Mouse (Mus musculus) R1 (cell line): ENCODE data around the gene Zscan25.
"Not testable (repeated sequence)": the region's sequence is repeated elsewhere in the genome, so short reads cannot be mapped to it uniquely, and the experiment has no call there.

Experiments used
- DNase-seq: peaks from one replicate; pipeline ENCODE4 v3.0.0-alpha.2; 2018; ENCODE audit warnings: low read depth, low spot score

Zscan25 gene

GRCm38 (mm10) chr5:145280371-145281143, at the start of gene Zscan25:
TSS of gene Zscan25 (plus strand) at chr5:145280500.
- peak; percentile 98 for DNase-seq

DNA sequence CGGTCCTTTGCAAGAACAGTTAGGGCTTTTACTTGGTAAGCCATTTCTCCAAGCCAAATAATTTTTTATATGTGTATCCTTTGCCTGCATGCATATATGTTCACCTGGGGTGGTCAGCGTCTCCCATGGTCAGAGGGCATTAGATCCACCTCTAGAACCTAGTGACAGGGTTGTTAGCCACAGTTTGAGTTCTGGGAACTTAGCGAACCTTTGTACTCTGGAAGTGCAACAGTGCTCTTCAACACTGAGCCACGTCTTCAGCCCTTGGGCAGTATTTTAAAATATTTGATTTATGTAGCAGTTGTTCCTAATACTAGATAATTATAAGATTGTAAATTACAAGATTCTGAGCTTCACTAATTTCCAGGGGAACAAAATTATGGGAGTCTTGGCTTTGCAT, 49.7 kb upstream of the Zscan25 start:
- no peak for DNase-seq

- DNase-seq: peak; percentile 97
These were observed 48.9 kb upstream of the Zscan25 start, which contains the start of gene Zfp655 for GRCm38 (mm10) chr5:145231367-145231871. TSS of gene Zfp655 (plus strand) at chr5:145231715.

GRCm38 (mm10) chr5:145231893-145232411, 48.3 kb upstream of the Zscan25 start:
- peak; percentile 41 for DNase-seq

GRCm38 (mm10) chr5:145234636-145235035, 45.7 kb upstream of the Zscan25 start:
- DNase-seq: peak; percentile 72

GRCm38 (mm10) chr5:145249520-145249919, 30.8 kb upstream of the Zscan25 start:
- DNase-seq: no peak

DNA sequence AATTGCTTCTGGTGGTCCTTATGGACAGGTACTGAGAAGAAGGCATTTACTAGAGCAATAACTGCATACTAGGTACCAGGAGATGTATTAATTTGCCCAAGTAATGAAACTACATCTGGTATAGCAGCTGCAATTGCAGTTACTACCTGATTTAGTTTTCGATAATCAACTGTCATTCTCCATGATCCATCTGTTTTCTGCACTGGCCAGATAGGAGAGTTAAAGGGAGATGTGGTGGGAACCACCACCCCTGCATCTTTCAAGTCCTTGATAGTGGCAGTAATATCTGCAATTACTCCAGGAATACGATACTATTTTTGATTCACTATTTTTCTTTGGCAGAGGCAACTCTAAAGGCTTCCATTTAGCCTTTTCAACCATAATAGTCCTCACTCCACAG, 6.7 kb upstream of the Zscan25 start:
- DNase-seq: not testable (repeated sequence)

GRCm38 (mm10) chr5:145279948-145280347, 352 bp upstream of the Zscan25 start:
- no peak for DNase-seq

- DNase-seq: no peak
These were observed 8.1 kb downstream of the Zscan25 start for GRCm38 (mm10) chr5:145288382-145288781.

DNA sequence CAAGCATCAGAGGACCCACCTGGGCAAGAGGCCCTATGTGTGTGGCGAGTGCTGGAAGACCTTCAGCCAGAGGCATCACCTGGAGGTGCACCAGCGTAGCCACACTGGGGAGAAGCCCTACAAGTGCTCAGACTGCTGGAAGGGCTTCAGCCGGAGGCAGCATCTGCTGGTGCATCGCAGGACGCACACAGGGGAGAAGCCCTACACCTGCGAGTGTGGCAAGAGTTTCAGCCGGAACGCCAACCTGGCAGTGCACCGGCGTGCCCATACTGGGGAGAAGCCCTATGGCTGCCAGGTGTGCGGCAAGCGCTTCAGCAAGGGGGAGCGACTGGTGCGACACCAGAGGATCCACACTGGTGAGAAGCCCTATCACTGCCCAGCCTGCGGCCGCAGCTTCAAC, 10.4 kb downstream of the Zscan25 start:
- no peak for DNase-seq

GRCm38 (mm10) chr5:145292398-145292797, 12.1 kb downstream of the Zscan25 start:
- no peak for DNase-seq

DNA sequence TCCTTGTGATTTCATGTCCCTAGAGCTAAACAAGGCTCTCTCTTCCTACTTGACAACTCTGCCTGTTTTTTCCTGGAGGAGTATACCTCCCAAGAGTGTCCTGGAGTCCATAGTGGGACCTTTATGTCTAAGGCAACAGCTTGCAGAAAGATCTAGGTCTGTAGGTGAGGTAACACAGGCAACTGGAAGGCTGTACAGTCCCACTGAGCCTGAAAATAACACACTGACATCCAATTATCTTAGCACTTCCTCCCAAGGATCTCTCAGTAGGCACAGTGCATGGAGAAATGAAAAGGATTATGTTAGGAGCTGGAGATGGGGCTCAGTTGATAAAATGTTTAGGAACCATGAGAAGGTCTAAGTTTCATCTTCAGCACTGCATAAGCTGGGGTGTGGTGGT, 20.2 kb downstream of the Zscan25 start:
- no peak for DNase-seq

GRCm38 (mm10) chr5:145301796-145302195, 21.5 kb downstream of the Zscan25 start:
- DNase-seq: peak; percentile 91

- DNase-seq: peak; percentile 89
These were observed 22.1 kb downstream of the Zscan25 start for GRCm38 (mm10) chr5:145302424-145302823.

DNA sequence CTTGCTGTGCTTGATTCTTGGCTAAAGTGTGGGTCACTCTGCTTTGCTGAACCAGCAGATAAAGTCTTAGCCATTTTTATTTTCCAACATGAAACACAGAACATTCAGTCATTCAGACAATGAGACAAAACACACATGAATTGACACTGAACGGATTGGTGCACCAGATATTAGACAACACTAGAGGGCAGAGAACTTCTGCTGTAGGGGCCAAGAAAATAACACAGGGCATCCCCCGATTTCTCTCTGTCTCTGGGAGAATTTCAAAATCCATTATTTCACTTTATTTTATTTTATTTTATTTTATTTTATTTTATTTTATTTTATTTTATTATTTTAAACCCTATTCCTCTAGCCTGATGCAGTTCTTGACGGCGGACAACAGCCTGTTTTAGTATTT, 26.7 kb downstream of the Zscan25 start:
- DNase-seq: not testable (repeated sequence)

DNA sequence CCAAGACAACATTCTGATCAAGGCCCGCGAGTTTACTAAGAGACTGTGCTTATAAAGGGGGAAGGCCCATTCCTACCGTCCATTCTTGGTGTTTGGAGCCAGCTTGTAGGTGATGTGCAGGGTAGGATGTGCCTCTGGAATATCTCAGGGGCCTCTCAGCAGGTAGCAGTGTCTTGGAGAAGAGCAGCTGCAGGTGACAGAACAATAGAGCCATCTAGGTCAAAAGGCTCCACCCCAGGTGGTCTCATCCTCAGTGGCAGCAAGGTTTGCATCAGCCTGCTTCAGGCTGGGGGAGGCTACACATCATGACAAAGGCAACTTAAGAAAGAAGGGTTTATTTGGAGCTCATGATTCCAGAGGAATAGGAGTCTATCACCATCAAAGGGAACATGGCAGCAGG, 27.5 kb downstream of the Zscan25 start:
- peak; percentile 90 for DNase-seq

DNA sequence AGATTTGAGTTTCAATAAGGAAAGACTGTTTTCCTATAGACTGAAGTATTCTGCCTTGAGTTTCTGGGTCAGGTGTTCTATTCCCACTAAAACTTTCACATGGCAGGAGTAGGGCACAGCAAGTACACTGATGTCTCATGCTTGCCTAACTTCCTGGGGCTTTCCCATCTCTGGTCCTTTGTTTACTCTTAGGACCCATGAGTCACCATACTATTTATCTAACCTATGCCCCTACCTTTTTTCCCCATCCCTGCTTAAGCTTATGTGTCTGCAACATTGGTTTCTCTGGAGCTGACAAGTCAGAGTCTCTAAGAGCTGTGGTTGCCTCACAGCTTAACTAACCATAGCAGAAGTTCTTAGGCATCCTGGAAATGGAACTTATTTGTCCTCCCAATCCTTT, 33.5 kb downstream of the Zscan25 start:
- DNase-seq: no peak

DNA sequence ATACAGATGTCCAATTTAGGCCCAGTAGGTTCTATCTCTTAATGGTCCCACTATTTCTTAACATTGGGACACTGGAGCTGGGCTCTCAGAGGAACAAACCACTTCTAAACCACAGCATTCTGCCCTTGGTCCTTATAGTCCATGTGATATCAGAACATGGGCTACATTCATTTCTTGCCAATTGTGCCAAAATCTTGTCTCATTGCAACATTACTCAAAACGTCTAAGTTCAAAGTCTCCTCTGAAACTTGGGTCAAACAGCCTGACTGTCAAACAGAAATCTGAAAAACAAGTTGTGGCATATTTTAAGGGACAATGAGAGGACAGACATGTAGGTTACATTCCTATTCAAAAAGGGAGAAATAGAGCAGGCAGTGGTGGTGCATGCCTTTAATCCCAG, 36.8 kb downstream of the Zscan25 start:
- no peak for DNase-seq

DNA sequence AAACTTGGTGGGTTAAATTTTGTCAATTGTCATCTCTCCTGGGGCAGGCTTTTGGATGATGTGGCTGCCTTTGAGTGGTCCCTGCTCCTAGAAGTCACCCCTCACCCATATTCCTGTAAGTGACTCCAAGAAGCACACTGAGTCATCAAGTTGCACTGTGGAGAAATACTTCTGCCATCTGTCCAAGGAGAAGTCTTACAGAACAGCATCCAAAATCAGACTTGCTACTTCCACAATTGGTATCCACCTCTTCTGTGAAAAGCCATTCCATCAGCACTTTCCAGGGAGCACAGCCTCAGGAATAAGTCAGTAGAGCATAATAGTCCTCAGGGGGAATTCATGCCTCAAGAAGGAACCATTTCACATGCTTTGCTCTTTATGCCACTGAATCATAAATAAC, 58.5 kb downstream of the Zscan25 start:
- not testable (repeated sequence) for DNase-seq
